Comparison of ENCODE assay signal across 10 mouse cellular contexts in genomic region chr8:127191387-127191786, GRCm38 (mm10).
DNase-seq lines count a peak whose midpoint lies in the region; ATAC-seq lines count a peak whose summit lies in the region.
"Had no signal": no experiment of that assay in that cellular context is flagged by ENCODE, and none has a peak within 500 bp of the region (broad histone marks: within the 10 kb centered on the region; RNA-seq: fewer than 3 reads in every experiment).

No protein-coding gene starts in this region.

- 24% methylated on average over 5 of the region's 5 CpGs for WGBS in forebrain, embryonic 15.5 days
- 38% methylated on average over 5 of the region's 5 CpGs for WGBS in neural tube, embryonic 11.5 days

- no peak overlapping the region for H3K4me2 ChIP-seq in forebrain, embryonic 15.5 days (replicated peaks)
- no peak overlapping the region for H3K4me2 ChIP-seq in neural tube, embryonic 11.5 days (ENCODE audit: low read depth)
- H3K4me2 ChIP-seq: embryonic facial prominence, embryonic 12.5 days had no signal

- no peaks in the 10 kb centered on the region for H3K27me3 ChIP-seq in forebrain, embryonic 15.5 days
- no peaks in the 10 kb centered on the region for H3K27me3 ChIP-seq in neural tube, embryonic 11.5 days (ENCODE audit: control insufficient read depth, insufficient read depth, low read length)
- H3K27me3 ChIP-seq: embryonic facial prominence, embryonic 12.5 days had no signal

- H3K9me3 ChIP-seq in forebrain, embryonic 15.5 days = no peaks in the 10 kb centered on the region
- H3K9me3 ChIP-seq in neural tube, embryonic 11.5 days (ENCODE audit: control insufficient read depth, low read length) = no peaks in the 10 kb centered on the region
- H3K9me3 ChIP-seq: embryonic facial prominence, embryonic 12.5 days had no signal

- intact Hi-C loops in left cerebral cortex, postnatal 36 days (cut with DNase I) = loop anchor here (1.0 to 10.0 kb wide), 4 partner anchors 76 to 1300 kb away; partner anchors contain the start of gene Nrp1

- H3K4me3 ChIP-seq in forebrain, embryonic 15.5 days = no peak overlapping the region
- no peak overlapping the region for H3K4me3 ChIP-seq in neural tube, embryonic 11.5 days (ENCODE audit: low read depth, low read length)
- H3K4me3 ChIP-seq: embryonic facial prominence, embryonic 12.5 days had no signal

- no peaks in the 10 kb centered on the region for H3K36me3 ChIP-seq in forebrain, embryonic 15.5 days
- no peaks in the 10 kb centered on the region for H3K36me3 ChIP-seq in neural tube, embryonic 11.5 days (ENCODE audit: control insufficient read depth, insufficient read depth, low read length)
- H3K36me3 ChIP-seq: embryonic facial prominence, embryonic 12.5 days had no signal

- peak; percentile 74 for ATAC-seq in cerebellum, adult (ENCODE audit: insufficient number of reproducible peaks, low FRiP score, low TSS enrichment)
- peak; percentile 59 for ATAC-seq in forebrain, embryonic 15.5 days (replicated peaks)
- ATAC-seq in neural tube, embryonic 11.5 days (ENCODE audit: insufficient read depth, low FRiP score, low TSS enrichment) = 0 out of 2 replicates have a peak, but pooled peaks have one; percentile 14

- peak overlapping the region; percentile 58 for H3K27ac ChIP-seq in forebrain, embryonic 15.5 days (replicated peaks)
- H3K27ac ChIP-seq in neural tube, embryonic 11.5 days (ENCODE audit: low read depth, low read length) = 0 out of 2 replicates have a peak overlapping the region, but pooled peaks have one; percentile 29
- H3K27ac ChIP-seq: embryonic facial prominence, embryonic 12.5 days; macrophage had no signal

- H3K4me1 ChIP-seq in forebrain, embryonic 15.5 days = peaks cover 40% of the 10 kb centered on the region
- H3K4me1 ChIP-seq in neural tube, embryonic 11.5 days (ENCODE audit: control insufficient read depth, insufficient read depth, low read length) = no peaks in the 10 kb centered on the region; the same call in 1 of the 2 replicates

- DNase-seq in right cerebral cortex, adult 18-20 months = peak; percentile 66
- DNase-seq in right cerebral cortex, postnatal 36 days (ENCODE audit: low spot score in 2 of 2) = no peak
- peak; percentile 64 for DNase-seq in kidney, adult 18-20 months
- DNase-seq in left cerebral cortex, postnatal 36 days (ENCODE audit: low spot score in 2 of 2) = peak; percentile 48 to 57
- peak; percentile 68 for DNase-seq in neural tube, embryonic 11.5 days (ENCODE audit: low spot score)
- DNase-seq in urinary bladder, postnatal 36 days (ENCODE audit: low spot score in 2 of 2) = peak; percentile 20 to 37

- H3K9ac ChIP-seq in forebrain, embryonic 15.5 days (replicated peaks) = no peak overlapping the region
- H3K9ac ChIP-seq in neural tube, embryonic 11.5 days (ENCODE audit: low read length) = no peak overlapping the region
- H3K9ac ChIP-seq: embryonic facial prominence, embryonic 12.5 days had no signal

Comparison
In these comparisons a context has a peak if more than half of its experiments do, and no peak if none do; other contexts are left out.
1. DNase-seq: peak in right cerebral cortex, adult 18-20 months (single experiment), kidney, adult 18-20 months (single experiment), left cerebral cortex, postnatal 36 days (2 of 2), neural tube, embryonic 11.5 days (single experiment) and urinary bladder, postnatal 36 days (2 of 2); none in right cerebral cortex, postnatal 36 days (0 of 2).
2. ATAC-seq: peak in every context shown above with its lines; median percentile 74 in cerebellum, adult; 59 in forebrain, embryonic 15.5 days; 14 in neural tube, embryonic 11.5 days.